Mouse (Mus musculus) lung, embryonic 16.5 days (tissue): Measurements from ENCODE around the gene Ovca2. TPM values are rescaled to one million over a fixed set of nuclear protein-coding genes. Genes with fewer than 3 reads are reported as not detected.

Source experiments
- ATAC-seq: fragments of 200-750 bp; cut with Nextera tagmentation; 2 replicates; pipeline ENCODE4 v1.8.0; 2017; ENCODE audit warnings: low read depth, mild to moderate bottlenecking, moderate library complexity
- H3K27ac ChIP-seq: fragments of 300-500 bp; sonication (generic); 2 replicates; pipeline ENCODE4 v1.5.1; 2014; ENCODE audit warnings: mild to moderate bottlenecking, control low read depth, low read length
- H3K27me3 ChIP-seq: fragments of 300-500 bp; sonication (generic); 2 replicates; pipeline ENCODE4 v1.6.1; 2014; ENCODE audit warnings: low read depth, low read length, mixed read lengths; ENCODE audit not compliant: control insufficient read depth, insufficient read depth
- H3K36me3 ChIP-seq: fragments of 300-500 bp; sonication (generic); 2 replicates; pipeline ENCODE4 v1.6.1; 2014; ENCODE audit warnings: low read length; ENCODE audit not compliant: control insufficient read depth, insufficient read depth
- H3K4me1 ChIP-seq: fragments of 300-500 bp; sonication (generic); replicated peaks from 2 replicates; pipeline ENCODE4 v1.6.1; 2014; ENCODE audit warnings: low read length, mixed read lengths; ENCODE audit not compliant: control insufficient read depth, insufficient read depth
- H3K4me2 ChIP-seq: fragments of 300-500 bp; sonication (generic); 2 replicates; pipeline ENCODE4 v1.6.1; 2014; ENCODE audit warnings: low read depth, low read length, control low read depth
- H3K4me3 ChIP-seq: fragments of 300-500 bp; sonication (generic); 2 replicates; pipeline ENCODE4 v1.5.1; 2014; ENCODE audit warnings: mild to moderate bottlenecking, low read length, control low read depth
- H3K9ac ChIP-seq: fragments of 300-500 bp; sonication (generic); 2 replicates; pipeline ENCODE4 v1.6.1; 2014; ENCODE audit warnings: low read length, control low read depth
- H3K9me3 ChIP-seq: fragments of 300-500 bp; sonication (generic); 2 replicates; pipeline ENCODE4 v1.6.1; 2016; ENCODE audit warnings: low read length; ENCODE audit not compliant: control insufficient read depth
- WGBS: fragments of 180-500 bp; shearing (Covaris S2); extraction: QIAGEN DNeasy Blood & Tissue Kit; methylation state at CpG from one replicate; pipeline ENCODE4 v1.1.7; 2014; 5-methylcytosine and 5-hydroxymethylcytosine counted together
- polyA plus RNA-seq: library from polyadenylated mRNA; unstranded; fragments of >200 nt; fragmentation: Nextera tagmentation; extraction: Ambion mirVana; gene quantifications from 2 replicates; pipeline ENCODE4 v1.2.1, GENCODE M21; 2015

The Ovca2 gene
- 24.0 and 24.2 TPM in 2 replicates for polyA plus RNA-seq

DNA sequence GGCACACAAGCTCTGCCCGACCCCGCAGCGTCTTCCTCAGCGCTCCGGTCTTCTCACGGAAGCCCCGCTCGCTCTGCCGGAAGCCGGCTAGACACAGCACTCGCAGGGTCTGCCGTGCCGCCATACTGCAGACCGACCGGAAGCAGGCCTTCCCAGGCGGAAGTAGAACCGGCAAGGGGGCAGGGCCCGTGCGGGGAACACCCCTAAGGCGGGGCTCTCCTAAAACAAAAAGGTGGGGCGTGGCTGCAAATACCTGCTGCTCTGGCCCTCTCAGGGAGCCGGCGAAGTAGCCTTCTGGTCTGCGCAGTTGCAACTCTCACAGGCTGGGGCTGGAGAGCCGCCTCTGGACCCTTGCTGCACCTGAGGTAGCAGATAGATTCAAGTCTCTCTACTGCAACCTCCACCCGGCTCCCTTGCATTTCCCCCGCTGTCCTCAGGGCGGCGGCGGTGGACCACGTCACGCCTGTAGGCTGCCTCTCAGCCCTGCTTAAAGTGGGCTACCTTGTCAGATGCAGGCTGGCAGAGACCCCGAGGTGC lies at the start of gene Ovca2:
TSS of gene Ovca2 (minus strand) at position 164 of the 537 bp plus-strand sequence.
- peak; percentile 96 for ATAC-seq
- Histone ChIP-seq H3K27ac (peak within 1 kb of the TSS; percentile 79), H3K4me2 (peak within 1 kb of the TSS; percentile 92), H3K36me3 (0 out of 2 replicates have a peak, but pooled peaks cover 3% of the 10 kb centered on the region), H3K4me1 (peaks cover 19% of the 10 kb centered on the region), H3K27me3 (no peaks in the 10 kb centered on the region), H3K9me3 (no peaks in the 10 kb centered on the region), H3K4me3 (peak within 1 kb of the TSS; percentile 84), H3K9ac (peak within 1 kb of the TSS; percentile 89)
- under 1% methylated on average over 33 of the region's 33 CpGs for WGBS

DNA sequence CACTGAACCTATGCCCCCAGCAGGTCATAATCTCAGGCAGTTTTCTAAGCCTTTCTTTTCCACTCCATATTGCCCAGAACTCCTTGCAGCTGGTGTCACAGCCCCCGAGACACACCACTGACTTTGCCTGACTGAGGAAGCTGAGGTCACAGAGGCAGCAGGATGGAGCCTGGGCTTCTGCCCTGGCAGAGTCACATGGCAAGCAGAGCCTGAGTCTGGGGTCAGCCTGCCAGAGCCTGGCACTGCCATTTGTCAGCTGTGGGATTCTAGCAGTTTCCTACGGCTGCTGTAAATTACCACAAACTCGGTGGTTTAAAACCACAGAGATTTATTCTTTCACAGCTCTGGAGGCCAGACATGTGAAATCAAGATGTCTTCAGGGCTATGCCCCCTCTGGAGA lies 49.0 kb upstream of the Ovca2 start:
- Histone ChIP-seq H3K4me3 (no peak overlapping the region), H3K9me3 (no peaks in the 10 kb centered on the region), H3K9ac (no peak overlapping the region), H3K4me2 (no peak overlapping the region), H3K27me3 (no peaks in the 10 kb centered on the region), H3K27ac (no peak overlapping the region), H3K4me1 (no peaks in the 10 kb centered on the region), H3K36me3 (no peaks in the 10 kb centered on the region)
- WGBS: 55% methylated on average over 3 of the region's 3 CpGs
- ATAC-seq: no peak

DNA sequence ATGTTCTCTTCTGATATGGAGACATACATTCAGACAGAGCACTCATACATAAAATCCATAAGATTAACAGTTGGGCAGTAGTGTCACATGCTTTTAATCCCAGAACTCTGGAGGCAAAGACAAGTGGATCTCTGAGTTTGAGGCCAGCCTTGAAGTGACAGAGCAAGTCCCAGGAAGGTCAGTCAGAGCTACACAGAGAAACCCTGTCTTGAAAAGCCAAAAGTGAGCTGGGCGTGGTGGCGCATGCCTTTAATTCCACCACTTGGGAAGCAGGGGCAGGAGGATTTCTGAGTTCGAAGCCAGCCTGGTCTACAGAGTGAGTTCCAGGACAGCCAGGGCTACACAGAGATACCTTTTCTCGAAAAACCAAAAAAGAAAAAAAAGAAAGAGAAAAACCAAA lies 46.2 kb upstream of the Ovca2 start:
- no peak overlapping the region for H3K4me2 ChIP-seq
- H3K4me1 ChIP-seq: peaks cover 15% of the 10 kb centered on the region
- H3K9ac ChIP-seq: no peak overlapping the region
- no peak for ATAC-seq
- WGBS: 64% methylated on average over 4 of the region's 4 CpGs
- H3K9me3 ChIP-seq: no peaks in the 10 kb centered on the region
- H3K36me3 ChIP-seq: no peaks in the 10 kb centered on the region
- H3K4me3 ChIP-seq: no peak overlapping the region
- no peaks in the 10 kb centered on the region for H3K27me3 ChIP-seq
- no peak overlapping the region for H3K27ac ChIP-seq

DNA sequence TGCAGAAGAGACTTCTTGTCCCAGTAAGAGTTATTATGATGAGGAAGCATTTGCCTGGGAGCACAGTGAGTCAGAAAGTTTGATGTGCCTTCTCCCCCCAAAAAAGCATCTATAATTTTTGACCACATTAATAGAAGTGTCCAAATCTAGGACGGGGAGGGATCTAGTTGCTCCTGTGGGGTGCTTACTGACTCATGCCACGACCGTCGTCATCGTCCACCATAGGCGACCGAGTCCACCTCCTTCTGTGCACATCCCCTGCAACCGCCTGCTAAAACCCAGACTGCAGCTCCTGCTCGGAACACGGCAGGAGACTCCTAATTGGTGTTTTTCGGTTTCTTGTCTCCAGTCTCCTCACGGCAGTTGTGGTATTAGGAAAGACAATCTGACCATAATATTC lies 45.4 kb upstream of the Ovca2 start:
- no peak overlapping the region for H3K27ac ChIP-seq
- no peak overlapping the region for H3K4me2 ChIP-seq
- H3K4me3 ChIP-seq: no peak overlapping the region
- ATAC-seq: no peak
- H3K27me3 ChIP-seq: no peaks in the 10 kb centered on the region
- peaks cover 18% of the 10 kb centered on the region for H3K4me1 ChIP-seq
- no peaks in the 10 kb centered on the region for H3K36me3 ChIP-seq
- WGBS: 83% methylated on average over 12 of the region's 12 CpGs
- no peak overlapping the region for H3K9ac ChIP-seq
- H3K9me3 ChIP-seq: no peaks in the 10 kb centered on the region

DNA sequence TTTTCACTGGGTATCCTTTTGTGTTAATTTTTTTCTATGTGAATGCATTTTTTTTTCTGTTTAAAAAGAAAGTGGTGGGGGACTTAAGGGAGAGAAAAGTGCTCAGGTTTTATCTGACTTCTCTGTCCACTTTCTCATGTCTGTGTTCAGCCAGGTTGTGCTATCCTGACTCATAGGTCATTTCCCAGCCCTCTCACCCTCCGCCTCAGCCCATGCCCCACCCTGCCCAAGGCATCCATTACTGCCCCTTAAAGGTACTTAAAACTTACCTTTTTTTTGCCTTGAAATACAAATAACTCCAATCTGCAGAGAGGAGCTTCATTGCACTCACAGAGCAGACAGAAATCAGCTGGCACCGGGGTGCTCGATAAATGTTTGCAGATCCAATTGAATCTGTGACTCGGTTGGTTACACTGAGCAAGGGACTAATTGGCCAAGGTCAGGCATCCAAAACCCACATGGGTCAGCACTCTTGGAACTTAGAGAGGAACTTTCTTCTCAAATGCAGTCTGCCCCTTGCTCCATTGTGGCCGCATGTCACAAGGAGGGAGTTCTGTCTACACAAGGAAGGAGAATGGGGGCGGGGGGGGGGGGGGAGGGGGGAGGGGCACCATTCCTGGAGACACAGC lies 42.0 kb upstream of the Ovca2 start:
- H3K9ac ChIP-seq: peak overlapping the region; percentile 36; the same call in 1 of the 2 replicates
- no peak overlapping the region for H3K4me3 ChIP-seq
- WGBS: 26% methylated on average over 4 of the region's 6 CpGs
- no peaks in the 10 kb centered on the region for H3K36me3 ChIP-seq
- peak overlapping the region; percentile 9 for H3K4me2 ChIP-seq
- H3K9me3 ChIP-seq: no peaks in the 10 kb centered on the region
- H3K4me1 ChIP-seq: peaks cover 18% of the 10 kb centered on the region
- ATAC-seq: peak; percentile 72
- H3K27me3 ChIP-seq: no peaks in the 10 kb centered on the region; the same call in 1 of the 2 replicates
- H3K27ac ChIP-seq: peak overlapping the region; percentile 65

DNA sequence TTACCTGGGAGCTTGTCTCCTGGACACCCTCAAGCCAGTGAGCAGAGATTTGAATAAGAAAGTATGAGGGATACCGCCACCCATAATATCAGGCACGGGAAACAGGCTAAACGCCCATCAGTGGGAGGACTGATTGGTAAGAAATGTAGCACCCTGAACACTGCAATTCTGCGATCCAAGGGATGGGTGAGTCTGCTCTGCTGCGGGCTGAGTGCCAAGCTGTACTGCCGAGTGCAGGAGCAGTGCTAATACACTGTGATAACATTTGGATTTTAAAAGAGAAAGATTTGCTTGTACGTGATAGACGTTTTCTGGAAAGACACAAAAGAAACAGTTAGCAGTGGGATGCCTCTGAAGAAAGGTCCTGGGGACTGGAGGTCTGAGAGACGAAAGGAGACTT lies 41.5 kb upstream of the Ovca2 start:
- no peaks in the 10 kb centered on the region; the same call in none of the 2 replicates for H3K27me3 ChIP-seq
- ATAC-seq: peak; percentile 60; the same call in 1 of the 2 replicates
- 22% methylated on average over 9 of the region's 9 CpGs for WGBS
- H3K4me2 ChIP-seq: peak overlapping the region; percentile 9
- H3K4me3 ChIP-seq: no peak overlapping the region
- no peaks in the 10 kb centered on the region for H3K9me3 ChIP-seq
- H3K4me1 ChIP-seq: peaks cover 18% of the 10 kb centered on the region
- no peak overlapping the region for H3K9ac ChIP-seq
- no peaks in the 10 kb centered on the region for H3K36me3 ChIP-seq
- H3K27ac ChIP-seq: no peak overlapping the region

DNA sequence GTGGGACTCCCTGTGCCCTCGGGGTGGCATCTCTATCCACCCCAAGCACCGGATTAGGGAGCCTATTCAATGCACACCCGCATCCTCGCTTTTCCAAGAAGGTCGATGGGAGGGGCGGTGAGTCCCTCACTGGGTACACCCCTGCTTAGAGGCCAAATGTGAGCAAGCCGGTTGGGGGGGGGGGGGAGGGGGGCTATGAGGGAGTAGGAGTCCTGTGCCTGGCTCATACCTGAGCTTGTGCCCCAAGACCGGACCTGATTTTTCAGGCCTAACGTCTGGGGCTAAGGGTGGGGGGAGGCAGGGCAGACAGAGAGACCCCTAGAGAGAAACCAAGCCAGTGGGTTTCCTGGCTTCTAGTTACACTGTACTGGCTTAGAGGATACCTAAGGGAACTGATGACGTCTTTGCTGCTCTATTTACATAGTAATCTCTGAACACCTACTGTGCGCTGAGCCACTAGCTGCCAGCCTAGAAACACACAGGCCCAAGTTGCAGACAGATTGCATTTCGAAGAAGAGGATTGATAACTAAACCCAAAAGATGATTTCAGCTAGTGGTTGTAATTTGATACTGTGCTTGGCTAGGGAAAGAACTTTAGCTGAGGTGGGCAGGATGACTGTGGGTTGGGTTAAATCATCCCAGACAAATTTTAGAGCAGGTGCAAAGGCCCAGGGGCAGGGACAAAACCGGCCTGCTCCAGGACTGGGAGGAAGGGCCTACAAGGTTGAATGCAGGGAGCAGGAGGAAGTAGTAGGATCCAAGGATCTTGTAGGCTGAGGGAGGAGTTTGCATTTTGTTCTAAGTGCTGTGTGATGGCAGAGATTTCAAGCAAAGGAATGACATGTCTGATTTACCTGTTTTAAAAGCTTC lies 35.7 kb upstream of the Ovca2 start:
- H3K9me3 ChIP-seq: no peaks in the 10 kb centered on the region
- H3K4me3 ChIP-seq: peak overlapping the region; percentile 41
- ATAC-seq: peak; percentile 9; the same call in 1 of the 2 replicates
- no peaks in the 10 kb centered on the region for H3K36me3 ChIP-seq
- peak overlapping the region; percentile 61 for H3K4me2 ChIP-seq
- peak overlapping the region; percentile 66 for H3K9ac ChIP-seq
- peaks cover 18% of the 10 kb centered on the region for H3K4me1 ChIP-seq
- H3K27me3 ChIP-seq: no peaks in the 10 kb centered on the region; the same call in none of the 2 replicates
- no peak overlapping the region for H3K27ac ChIP-seq
- WGBS: 21% methylated on average over 13 of the region's 13 CpGs

DNA sequence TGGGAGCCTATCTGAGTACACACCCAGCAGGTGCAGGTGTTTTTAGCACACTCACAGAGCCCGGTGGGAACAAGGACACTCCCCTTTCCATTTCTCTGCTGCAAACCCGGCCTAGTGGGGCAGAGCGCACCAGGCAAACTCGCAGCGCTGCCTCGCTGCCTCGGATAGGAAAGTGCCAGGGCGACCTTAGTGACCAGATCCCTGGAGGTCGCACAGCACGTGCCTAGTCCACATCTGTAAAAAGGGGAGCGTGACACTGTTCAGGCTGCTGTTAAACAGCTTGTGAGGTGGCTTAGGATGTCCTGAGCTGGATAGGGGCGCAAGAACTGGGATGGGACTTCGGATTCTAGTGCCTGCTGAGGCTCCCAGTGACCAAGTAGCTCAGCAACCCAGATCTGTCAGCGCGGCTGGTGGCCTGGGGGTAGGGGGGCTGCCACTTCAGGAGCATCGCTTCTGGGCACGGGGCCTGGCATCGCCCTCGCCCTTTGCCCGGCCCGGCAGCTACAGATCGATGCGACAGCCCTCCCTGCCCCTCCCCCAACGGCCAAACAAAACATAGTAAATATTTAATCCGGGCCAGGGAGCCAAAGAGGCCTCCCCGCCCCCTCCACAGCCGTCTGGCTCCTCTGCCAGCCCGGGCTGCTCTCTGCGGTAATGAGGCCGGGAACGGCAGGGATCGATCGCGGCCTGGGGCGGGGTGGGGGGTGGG lies 34.9 kb upstream of the Ovca2 start:
- Histone ChIP-seq H3K4me1 (peaks cover 18% of the 10 kb centered on the region), H3K9ac (peak overlapping the region; percentile 66)

More for the DNA sequence above, 34.9 kb upstream of the Ovca2 start:
- Histone ChIP-seq H3K36me3 (no peaks in the 10 kb centered on the region), H3K9me3 (no peaks in the 10 kb centered on the region), H3K4me3 (peak overlapping the region; percentile 41), H3K27me3 (no peaks in the 10 kb centered on the region; the same call in none of the 2 replicates), H3K27ac (peak overlapping the region; percentile 43; the same call in 1 of the 2 replicates), H3K4me2 (peak overlapping the region; percentile 61)
- 7% methylated on average over 35 of the region's 35 CpGs for WGBS
- peak; percentile 57 for ATAC-seq
